Mouse (Mus musculus): ENCODE measurements at regions not wholly inside any gene's neighbourhood (a gene's known extent, or its start where the extent isn't known, plus 50 kb on each side); places are given as distances from the start of the nearest gene placed in this dataset.

GRCm38 (mm10) chr5:73743953-73744352 lies 92.8 kb downstream of the Spata18 start:
- TF ChIP-seq POLR2A (IDR thresholded peaks at IDR 0.05; ENCODE audit: extremely low read depth, insufficient read depth, low read length) (no peak), CTCF (IDR thresholded peaks at IDR 0.05; ENCODE audit: low read depth, low read length) (no peak)

All from liver, adult 2 months (tissue).